Mouse (Mus musculus): Measurements from ENCODE around the gene Crb1.

The Crb1 gene

GRCm38 (mm10) chr1:139224309-139224949, 152.5 kb downstream of the Crb1 start:
- DNase-seq (ENCODE audit: low read depth in 2 of 2, low spot score in 2 of 2): no peak

GRCm38 (mm10) chr1:139223804-139224203, 153.1 kb downstream of the Crb1 start:
- DNase-seq (ENCODE audit: low read depth in 2 of 2, low spot score in 2 of 2): no peak

DNA sequence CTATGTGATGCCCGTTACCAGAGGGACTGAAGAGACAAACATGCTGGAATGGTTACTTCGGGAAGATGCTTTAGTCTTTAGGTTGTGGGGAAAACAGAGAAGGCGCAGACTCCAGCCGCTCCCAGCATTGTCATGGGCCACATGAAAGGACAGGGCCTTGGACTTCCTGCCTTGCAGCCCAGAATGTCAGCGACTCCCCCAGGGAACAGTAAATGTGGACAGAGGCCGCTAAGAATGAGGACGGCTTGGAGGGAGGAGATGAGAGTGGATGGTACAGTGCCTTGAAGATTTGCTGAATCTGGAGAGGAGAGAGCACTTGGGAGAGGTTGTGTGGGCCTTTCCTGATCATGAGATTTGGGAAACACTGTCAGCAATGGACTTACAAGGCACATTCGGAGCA, 161.6 kb downstream of the Crb1 start:
- DNase-seq (ENCODE audit: low read depth in 2 of 2, low spot score in 2 of 2): no peak

GRCm38 (mm10) chr1:139210505-139210904, 166.4 kb downstream of the Crb1 start:
- no peak for DNase-seq (ENCODE audit: low read depth in 2 of 2, low spot score in 2 of 2)

- DNase-seq (ENCODE audit: low read depth in 2 of 2, low spot score in 2 of 2): no peak
These were observed 167.1 kb downstream of the Crb1 start for GRCm38 (mm10) chr1:139209796-139210195.

DNA sequence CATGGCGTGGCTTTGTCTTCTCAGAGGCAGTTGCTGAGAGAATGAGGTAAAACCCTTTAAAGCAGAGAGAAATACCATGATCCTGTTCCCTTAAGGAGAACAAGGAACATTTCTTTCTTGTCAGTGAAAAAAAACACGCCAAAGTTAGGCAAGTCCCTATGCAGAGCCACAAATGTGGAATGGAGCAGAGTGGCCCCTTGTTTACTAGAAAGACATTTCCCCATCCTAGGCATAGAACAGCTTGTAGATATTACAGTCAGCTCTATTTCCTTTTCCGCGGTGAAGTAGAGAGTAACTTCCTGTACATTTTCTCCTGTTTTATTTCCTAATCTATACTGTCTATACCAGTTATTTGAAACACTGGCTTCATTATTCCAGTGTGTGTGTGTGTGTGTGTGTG, 170.6 kb downstream of the Crb1 start:
- no peak for DNase-seq (ENCODE audit: low read depth in 2 of 2, low spot score in 2 of 2)

DNA sequence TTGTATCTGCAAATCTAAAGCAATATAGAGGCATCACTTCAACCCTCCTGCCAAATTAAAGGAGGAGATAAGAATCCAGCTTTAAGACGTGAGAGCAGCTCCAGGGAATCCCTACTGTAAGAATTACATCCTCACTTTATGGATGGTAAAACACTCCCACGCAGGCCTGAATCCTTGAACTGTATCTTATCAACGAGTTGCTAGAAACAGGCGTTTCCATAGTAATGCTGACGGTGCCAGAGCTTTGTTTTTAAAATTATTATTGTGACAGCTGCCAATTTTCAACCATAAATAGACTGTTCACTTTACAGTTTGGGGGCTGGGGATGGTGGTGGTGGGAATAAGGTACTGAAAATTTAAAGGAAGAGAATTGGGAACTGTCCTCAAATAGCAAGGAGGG, 173.9 kb downstream of the Crb1 start:
- DNase-seq (ENCODE audit: low read depth in 2 of 2, low spot score in 2 of 2): no peak

DNA sequence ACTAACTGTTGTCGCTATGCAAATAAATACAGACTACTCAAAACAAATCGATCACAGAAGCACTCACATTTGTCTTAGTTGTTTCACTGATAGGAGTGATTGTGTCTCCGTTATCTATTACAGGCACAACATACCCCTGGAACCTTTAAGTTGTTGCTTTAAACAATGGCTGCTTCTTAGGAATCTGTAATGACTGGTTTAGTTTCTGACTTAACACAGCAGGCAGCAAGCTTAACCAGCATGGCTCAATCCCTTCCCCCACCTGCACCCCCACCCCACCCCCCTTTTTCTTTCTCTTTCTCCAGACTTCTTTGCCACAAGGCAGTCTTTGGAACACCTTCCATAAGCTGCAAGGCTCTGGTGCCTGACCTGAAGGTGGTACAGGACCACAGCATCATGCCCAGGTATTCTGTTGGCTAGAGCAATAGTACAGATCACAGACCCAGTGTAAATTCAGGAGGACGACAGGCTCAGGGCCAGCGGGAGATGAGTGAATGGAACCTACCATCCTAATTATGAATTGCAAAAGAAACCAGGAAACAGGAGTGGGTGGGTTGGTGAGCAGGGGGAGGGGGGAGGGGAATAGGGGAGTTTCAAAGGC, 182.4 kb downstream of the Crb1 start:
- DNase-seq (ENCODE audit: low read depth in 2 of 2, low spot score in 2 of 2): no peak

- DNase-seq (ENCODE audit: low read depth in 2 of 2, low spot score in 2 of 2): no peak
These were observed 182.9 kb downstream of the Crb1 start for GRCm38 (mm10) chr1:139194011-139194410.

- DNase-seq (ENCODE audit: low read depth in 2 of 2, low spot score in 2 of 2): no peak
These were observed 184.3 kb downstream of the Crb1 start for GRCm38 (mm10) chr1:139192635-139193034.

DNA sequence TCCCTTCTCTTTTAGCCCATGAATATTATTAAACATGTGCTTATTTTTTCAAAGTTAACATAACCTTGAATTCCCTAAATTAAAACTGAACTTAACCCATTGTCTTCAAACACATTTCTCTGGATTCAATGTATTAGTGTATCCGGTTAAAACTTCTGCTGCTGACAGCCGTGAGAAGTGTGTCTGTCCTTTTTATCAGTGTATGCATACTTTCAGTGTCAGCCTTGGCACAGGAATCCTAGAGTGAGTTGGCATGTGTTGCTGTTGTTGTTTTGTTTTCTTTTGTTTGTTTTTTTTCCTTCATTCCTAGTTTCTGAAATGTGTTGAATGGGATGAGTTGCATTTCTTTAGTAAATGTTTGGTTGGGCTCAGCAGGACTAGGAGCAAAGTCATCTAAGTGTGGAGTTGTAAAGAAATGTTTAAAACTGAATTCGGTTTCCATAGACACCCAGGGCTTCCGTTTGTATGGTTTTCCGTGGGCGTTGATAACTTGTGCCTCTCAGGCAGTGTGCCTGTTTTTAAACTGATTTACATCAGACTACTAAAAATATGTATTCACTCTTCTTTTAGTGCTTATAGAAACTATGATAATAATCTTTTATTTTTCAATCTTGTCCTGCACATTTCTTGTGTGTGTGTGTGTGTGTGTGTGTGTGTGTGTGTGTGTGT, 196.3 kb downstream of the Crb1 start:
- peak in 1 of 2 experiments; percentile 33 for DNase-seq (ENCODE audit: low read depth in 2 of 2, low spot score in 2 of 2)

GRCm38 (mm10) chr1:139179707-139180106, 197.2 kb downstream of the Crb1 start:
- DNase-seq (ENCODE audit: low read depth in 2 of 2, low spot score in 2 of 2): no peak

DNA sequence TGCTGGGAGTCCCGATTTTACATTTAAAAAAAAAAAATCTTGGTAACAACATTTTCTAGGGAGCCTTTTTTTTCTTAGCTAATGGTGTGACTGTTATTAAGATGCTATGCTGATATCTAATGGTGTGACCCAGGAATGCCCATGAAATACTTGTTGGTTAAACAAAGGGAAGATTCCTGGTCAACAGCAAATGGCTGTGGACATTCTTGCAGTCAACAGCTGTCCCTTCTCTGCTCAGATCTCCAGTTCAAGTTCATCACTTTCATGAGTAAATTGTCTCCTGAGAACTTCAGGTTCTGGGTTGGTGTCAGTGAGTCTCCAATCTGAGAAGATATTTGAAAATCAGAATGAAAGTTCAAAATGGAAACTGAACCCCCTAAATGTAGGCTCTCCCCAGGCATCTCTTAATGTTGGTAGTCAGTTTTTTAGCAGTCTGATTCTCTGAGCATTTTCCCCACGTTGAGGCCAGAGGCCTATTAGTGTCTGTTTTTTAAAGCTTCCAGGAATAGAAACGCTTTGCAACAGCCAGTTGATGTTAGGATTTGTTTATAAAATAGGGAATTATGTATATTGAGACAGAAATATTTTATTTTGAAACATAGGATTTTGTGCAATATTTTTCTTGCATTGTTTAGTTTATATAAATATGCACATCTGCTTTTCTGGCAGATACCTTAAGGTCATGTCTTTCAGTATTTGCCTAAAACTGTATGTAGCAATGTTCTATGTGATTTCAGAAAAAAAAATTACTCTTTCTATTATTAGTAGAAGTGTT, 202.7 kb downstream of the Crb1 start:
- no peak for DNase-seq (ENCODE audit: low read depth in 2 of 2, low spot score in 2 of 2)

- peak in 1 of 2 experiments; percentile 12 for DNase-seq (ENCODE audit: low read depth in 2 of 2, low spot score in 2 of 2)
These were observed 214.1 kb downstream of the Crb1 start for GRCm38 (mm10) chr1:139162814-139163213.

DNA sequence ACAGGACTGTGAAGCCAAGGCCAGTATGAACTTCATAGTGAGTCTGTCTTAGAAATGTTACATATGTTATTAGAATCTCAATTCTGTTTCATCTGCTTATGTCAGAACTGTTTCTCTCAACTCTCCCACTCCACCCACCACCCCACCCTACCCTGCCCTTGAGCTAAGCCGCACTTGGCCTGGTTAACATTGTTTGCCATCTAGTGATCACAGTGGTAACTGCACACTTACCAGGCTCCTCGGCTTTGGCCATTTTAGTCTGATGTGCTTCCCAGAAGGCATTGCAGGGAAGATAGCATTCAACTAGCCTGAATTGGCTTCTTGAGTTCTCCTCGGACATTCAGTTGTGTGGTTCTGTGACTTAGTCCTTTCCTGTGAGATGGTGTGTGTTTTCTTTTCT, 215.3 kb downstream of the Crb1 start:
- DNase-seq (ENCODE audit: low read depth in 2 of 2, low spot score in 2 of 2): no peak

DNA sequence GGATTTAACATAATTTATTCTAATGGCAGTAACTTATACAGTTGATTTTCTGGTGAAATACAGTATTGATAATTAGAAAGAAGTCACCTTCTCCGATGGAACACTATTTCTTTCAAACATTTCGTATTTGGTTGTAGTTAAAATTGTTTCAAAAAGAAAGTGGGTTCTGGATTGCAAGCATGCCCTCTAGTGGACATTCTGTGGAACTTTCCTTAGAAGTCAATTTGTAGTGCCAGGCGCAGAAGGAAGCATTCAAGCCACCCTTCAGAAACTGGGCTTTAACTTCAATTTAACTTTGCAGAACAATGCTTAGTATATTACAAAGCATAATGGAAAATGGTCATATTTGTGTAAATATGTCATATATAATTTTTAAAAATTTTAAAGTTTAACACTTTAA, 220.5 kb downstream of the Crb1 start:
- DNase-seq (ENCODE audit: low read depth in 2 of 2, low spot score in 2 of 2): peak in 1 of 2 experiments; percentile 18

- no peak for DNase-seq (ENCODE audit: low read depth in 2 of 2, low spot score in 2 of 2)
These were observed 223.4 kb downstream of the Crb1 start for GRCm38 (mm10) chr1:139153493-139153892.

DNA sequence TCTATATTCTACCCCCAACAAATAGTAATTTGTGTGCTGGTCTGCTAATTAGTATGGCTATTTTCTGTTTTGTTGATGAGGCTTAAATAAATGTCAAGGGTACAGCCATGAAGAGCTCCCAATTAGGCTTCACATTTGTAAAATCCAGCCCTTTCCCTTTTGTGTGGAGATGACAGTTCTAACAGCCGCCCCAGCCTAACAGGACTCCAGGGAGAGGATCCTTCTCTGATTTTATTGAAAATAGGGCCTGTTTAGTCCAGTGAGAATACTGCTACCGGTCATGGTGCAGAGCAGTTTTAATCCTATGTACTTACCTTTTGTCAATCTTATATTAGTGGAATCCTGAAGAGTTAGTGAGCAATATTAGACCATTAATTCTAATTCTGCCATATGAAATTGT, 223.9 kb downstream of the Crb1 start:
- no peak for DNase-seq (ENCODE audit: low read depth in 2 of 2, low spot score in 2 of 2)
